Mouse (Mus musculus) ES-Bruce4 (cell line): ENCODE measurements around the gene Chst10.

Experiments used
- CTCF ChIP-seq: IDR thresholded peaks from one replicate; pipeline ENCODE4 v1.8.1; 2011; ENCODE audit warnings: low read depth, low read length
- POLR2A ChIP-seq: IDR thresholded peaks from one replicate; pipeline ENCODE4 v1.8.1; 2011; ENCODE audit warnings: low read length; ENCODE audit not compliant: insufficient read depth

GRCm38 (mm10) chr1:38902571-38902970, 4.6 kb upstream of the Chst10 start:
- TF ChIP-seq CTCF (no peak), POLR2A (no peak)
